Mouse (Mus musculus): ENCODE results near the gene Gm49340.
"Not testable (repeated sequence)": the region's sequence is repeated elsewhere in the genome, so short reads cannot be mapped to it uniquely, and the experiment has no call there.

Gm49340 gene

GRCm38 (mm10) chr11:73329442-73329841 lies at the start of gene Gm49340, which contains the start of the genes Aspa and Spata22:
Gene Gm49340, plus strand, starts transcription at chr11:73329741.
Gene Aspa, minus strand, starts transcription at chr11:73329596.
Gene Spata22, plus strand, starts transcription at chr11:73329741.
- in situ Hi-C loops (cut with MboI, MseI): no loop called here

DNA sequence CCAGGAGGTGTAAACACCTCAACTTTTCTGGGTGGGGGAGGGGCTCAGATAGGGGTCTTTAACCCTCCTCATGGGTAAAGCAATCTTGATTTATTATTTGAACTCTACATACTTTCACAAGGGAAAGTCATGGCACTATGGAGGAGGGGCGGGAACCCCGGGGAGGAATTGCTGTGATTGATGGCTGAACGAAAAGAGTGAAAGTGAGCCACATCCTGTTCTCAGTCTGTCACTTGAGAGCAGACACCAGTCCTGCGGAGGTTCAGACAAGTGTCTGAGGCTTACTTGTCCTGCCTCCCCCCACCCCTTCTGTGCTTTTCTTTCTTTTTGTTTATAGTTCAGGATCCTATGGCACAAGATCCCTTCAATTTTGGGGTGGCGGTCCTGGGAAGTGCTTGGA lies 48.8 kb upstream of the Gm49340 start:
- in situ Hi-C loops (cut with MboI, MseI): no loop called here

DNA sequence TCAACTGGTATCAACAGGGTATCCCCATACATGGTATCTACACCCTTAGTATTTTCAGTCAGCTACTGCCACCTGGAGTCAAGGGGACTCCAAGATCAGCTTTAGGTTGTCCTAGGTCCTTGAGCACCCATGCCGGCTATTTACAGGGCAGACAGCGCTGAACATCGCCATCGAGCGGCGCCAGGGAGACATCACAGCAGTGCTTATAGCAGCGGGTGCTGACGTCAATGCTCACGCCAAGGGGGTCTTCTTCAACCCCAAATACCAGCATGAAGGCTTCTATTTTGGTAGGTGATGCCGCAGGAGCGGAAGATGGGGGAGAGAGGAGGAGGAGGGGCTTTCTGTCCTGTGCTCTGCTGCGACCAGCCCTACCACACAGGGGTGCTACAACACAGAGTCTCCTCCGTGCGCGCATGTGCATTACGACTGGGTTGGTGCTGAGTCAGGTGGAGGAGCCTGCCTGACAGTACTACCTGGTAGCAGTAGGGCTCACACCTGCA lies 48.0 kb upstream of the Gm49340 start:
- in situ Hi-C loops (cut with MboI, MseI): no loop called here

DNA sequence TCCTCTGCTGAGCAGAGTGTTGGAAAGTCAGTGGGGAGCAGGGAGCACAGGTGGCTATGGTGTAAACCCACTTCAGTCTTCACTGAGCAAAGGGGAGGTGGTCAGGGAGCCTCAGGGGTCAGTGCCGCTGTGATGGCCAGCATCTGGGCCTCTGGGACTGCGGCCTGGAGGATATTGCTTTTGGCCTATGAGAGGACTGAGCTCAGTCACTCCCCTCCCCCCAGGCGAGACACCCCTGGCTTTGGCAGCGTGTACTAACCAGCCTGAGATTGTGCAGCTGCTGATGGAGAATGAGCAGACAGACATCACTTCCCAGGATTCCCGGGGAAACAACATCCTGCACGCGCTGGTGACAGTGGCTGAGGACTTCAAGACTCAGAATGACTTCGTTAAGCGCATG lies 46.2 kb upstream of the Gm49340 start:
- in situ Hi-C loops (cut with MboI, MseI): no loop called here

- in situ Hi-C loops (cut with MboI, MseI): no loop called here
These were observed 45.6 kb upstream of the Gm49340 start for GRCm38 (mm10) chr11:73283926-73284325.

- in situ Hi-C loops (cut with MboI, MseI): no loop called here
These were observed 45.2 kb upstream of the Gm49340 start for GRCm38 (mm10) chr11:73284351-73284750.

GRCm38 (mm10) chr11:73289621-73290020 lies 39.9 kb upstream of the Gm49340 start:
- in situ Hi-C loops (cut with MboI, MseI): no loop called here

DNA sequence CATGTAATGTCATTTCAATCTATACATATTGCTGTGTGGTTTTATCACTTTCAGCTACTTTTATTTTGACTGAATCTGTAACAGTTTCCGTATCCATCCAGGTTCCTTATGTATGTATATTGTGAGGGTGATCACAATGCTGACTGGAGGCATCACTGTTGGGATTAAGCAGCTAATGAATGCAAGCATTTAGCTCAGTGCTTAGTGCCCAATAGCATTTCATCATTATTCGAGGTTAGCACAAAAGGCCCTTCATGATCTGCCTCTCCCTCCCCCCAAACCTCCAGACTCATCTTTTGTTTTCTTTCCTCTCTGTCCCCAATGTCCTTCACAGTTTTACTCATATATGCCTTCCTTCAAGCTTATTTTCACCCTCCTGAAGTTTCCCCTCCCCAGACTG lies 26.4 kb upstream of the Gm49340 start:
- in situ Hi-C loops (cut with MboI, MseI): loop anchor here (5.0 kb wide), 1 partner anchor 1304 kb away; no protein-coding TSS in a partner anchor

- in situ Hi-C loops (cut with MboI, MseI): no loop called here
These were observed 13.6 kb upstream of the Gm49340 start for GRCm38 (mm10) chr11:73315961-73316360.

DNA sequence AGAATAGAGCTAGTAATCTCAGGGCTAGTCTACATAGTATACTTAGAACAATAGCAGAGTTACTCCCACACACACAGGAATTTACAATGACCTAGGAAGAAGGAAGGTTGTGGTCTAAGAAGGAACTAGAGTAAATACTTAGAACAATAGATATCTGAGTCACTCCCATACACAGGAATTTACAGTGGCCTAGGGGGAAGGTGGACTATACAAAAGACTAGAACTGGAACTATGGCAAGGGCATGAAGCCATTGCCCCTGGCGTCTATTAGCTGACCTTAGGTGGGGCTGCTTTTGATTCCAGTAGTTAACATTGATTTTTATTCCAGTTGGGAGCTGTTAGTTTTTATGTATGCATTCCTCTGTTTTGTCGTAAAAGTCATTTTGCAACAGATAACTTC lies 11.0 kb upstream of the Gm49340 start:
- in situ Hi-C loops (cut with MboI, MseI): not testable (repeated sequence)

DNA sequence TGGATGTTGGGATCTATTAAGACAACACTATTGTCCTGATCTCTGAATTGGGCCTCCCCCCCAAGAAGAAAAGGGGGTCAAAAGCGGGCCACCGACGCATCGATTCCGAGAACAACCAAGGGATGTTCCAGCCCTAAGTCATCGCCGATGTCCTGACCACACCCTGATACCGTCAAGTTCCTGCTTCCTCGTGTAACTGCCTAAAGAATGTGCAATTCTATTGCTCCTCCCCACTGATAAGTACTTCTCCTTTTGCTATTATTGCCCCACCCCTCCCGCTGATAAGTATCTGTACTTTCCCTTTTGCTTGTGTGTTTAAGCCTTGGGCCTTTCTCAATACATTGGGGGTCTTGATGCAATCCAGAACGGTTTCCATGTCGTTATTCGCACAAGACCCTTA lies 8.5 kb upstream of the Gm49340 start:
- in situ Hi-C loops (cut with MboI, MseI): not testable (repeated sequence)

DNA sequence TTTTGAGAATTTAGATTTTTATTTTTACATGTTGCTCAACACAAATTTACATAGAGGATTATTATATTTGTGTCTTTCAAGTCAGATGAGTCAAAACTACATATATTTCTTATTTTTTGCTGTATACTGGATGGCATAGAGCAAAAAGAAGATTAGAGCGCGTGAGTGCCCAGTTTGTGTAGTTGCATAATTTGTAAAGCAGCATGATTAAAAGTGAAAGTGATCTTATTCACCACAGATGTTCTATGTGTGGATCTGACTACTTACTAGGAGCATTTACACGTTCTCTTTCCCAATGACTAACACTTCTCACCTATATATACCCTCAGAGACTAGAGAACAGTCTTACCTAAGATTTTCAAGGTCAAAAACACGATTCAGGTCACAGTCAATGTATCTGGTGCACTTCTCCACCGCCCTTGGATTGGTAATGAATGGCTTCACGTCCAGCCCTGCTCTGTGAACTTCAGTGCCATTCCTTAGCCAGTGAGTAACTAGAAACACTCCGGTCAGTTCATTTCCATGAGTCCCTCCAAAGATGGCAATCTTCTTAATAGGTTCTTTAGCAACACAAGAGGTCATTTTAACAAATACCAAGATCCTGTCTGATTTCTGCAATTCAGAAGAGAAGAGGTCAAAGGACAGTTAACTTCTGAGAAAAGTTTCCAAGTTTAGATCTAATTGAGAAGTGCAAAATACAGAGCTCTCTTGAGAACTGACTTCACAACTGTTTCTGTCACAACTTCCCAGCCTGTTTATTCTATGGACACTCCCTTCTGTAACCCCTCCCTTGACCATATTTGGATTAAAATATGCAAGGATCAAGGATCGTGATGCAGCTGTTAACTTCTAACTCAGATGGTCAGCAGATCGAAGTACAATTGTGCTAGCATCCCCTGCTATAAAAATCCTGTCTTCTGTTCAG lies 5.4 kb upstream of the Gm49340 start:
- in situ Hi-C loops (cut with MboI, MseI): no loop called here

- in situ Hi-C loops (cut with MboI, MseI): no loop called here
These were observed 3.1 kb upstream of the Gm49340 start for GRCm38 (mm10) chr11:73326485-73326886.

- in situ Hi-C loops (cut with MboI, MseI): no loop called here
These were observed 2.2 kb upstream of the Gm49340 start for GRCm38 (mm10) chr11:73327361-73327760.

- in situ Hi-C loops (cut with MboI, MseI): no loop called here
These were observed 3.8 kb downstream of the Gm49340 start for GRCm38 (mm10) chr11:73333357-73333756.

DNA sequence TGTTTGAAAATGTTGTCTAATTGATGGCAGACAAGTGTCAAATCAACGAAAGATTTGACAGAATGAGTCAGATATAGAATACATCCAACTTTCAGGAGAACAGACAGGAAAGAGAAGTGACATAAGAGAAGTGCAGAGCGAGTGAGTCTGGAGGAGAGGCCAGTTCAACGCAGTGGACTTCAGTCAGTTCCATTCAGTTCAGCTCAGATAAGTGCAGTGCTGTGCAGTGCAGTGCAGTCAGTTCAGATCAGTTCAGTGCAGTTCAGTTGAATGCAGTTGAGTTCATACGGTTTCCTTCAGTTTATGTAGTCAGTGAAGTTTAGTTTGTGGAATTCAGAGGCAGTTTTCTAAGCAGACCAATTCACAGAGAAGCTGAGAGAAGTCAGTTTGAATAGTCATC lies 7.4 kb downstream of the Gm49340 start:
- in situ Hi-C loops (cut with MboI, MseI): no loop called here

- in situ Hi-C loops (cut with MboI, MseI): no loop called here
These were observed 20.9 kb downstream of the Gm49340 start, which contains the start of gene Olfr20 for GRCm38 (mm10) chr11:73350483-73350882. Gene Olfr20, plus strand, starts transcription at chr11:73350783.

- in situ Hi-C loops (cut with MboI, MseI): no loop called here
These were observed 41.4 kb downstream of the Gm49340 start, which contains the start of gene Olfr376 for GRCm38 (mm10) chr11:73370946-73371345. Gene Olfr376, plus strand, starts transcription at chr11:73371246.

DNA sequence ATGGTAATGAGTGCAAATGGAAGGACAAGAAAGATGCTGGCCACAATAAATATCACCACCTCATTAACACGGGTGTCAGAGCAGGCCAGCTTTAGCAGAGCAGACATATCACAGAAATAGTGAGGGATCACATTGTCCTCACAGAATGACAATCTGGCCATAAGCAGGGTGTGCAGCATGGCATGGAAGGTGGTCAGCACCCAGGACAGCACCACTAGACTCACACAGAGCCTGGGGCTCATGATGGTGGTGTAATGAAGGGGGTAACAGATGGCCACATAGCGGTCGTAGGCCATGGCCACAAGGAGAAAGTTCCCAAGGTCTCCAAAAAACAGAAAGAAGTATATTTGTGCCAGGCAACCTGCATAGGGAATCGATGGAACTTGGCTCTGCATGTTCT lies 65.8 kb downstream of the Gm49340 start:
- in situ Hi-C loops (cut with MboI, MseI): no loop called here

DNA sequence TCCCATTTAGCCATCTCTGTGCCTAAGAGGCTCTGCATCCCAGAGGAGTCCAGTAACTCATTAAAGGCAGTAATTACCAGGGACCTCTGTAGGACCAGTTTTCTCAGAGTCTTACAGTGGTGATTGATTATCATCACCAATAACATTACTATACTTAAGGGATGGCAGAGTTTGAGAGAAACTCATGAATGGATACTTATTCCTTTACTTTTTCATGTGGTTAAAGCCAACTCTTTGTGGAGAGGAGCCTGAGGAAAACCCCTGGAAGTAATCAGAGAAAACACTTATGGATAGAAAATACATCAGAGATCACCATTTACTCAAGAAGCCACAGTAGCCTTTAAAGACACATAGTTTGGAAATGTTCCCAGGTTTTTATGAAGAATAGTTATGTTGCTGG lies 70.0 kb downstream of the Gm49340 start, which contains the start of gene Olfr1:
Gene Olfr1 (minus strand): TSS at position 101 of the 400 bp plus-strand sequence.
- in situ Hi-C loops (cut with MboI, MseI): no loop called here
